Mouse (Mus musculus) cerebellum, adult 2 months (tissue): ENCODE results near the gene Stard3. TPM values are rescaled to one million over a fixed set of nuclear protein-coding genes. Genes with fewer than 3 reads are reported as not detected.

Experiments used
- DNase-seq, 2 experiments: peaks; one replicate each; pipeline ENCODE4 v3.0.0; 2021
- H3K27ac ChIP-seq: fragments of 200-500 bp; 2 replicates; pipeline ENCODE4 v1.5.1; 2012; ENCODE audit warnings: low read length, control low read depth, inconsistent platforms; ENCODE audit not compliant: insufficient read depth
- H3K27me3 ChIP-seq: fragments of 200-500 bp; 2 replicates; pipeline ENCODE4 v1.6.1; 2012; ENCODE audit warnings: inconsistent platforms, mild to moderate bottlenecking, low read length, moderate library complexity; ENCODE audit not compliant: control insufficient read depth, insufficient read depth
- H3K4me1 ChIP-seq: fragments of 200-500 bp; 2 replicates; pipeline ENCODE4 v1.6.1; 2011; ENCODE audit warnings: low read length; ENCODE audit not compliant: control insufficient read depth, insufficient read depth
- H3K4me3 ChIP-seq: fragments of 200-500 bp; replicated peaks from 2 replicates; pipeline ENCODE3; 2011; ENCODE audit warnings: mild to moderate bottlenecking, low read depth, low read length, control low read depth; ENCODE audit not compliant: insufficient read depth
- CTCF ChIP-seq: fragments of 200-500 bp; IDR thresholded peaks from 2 replicates; pipeline ENCODE4 v1.5.1; 2011; ENCODE audit warnings: low read depth, mild to moderate bottlenecking, control low read depth, low read length, moderate library complexity, borderline replicate concordance; ENCODE audit not compliant: insufficient read depth
- POLR2A ChIP-seq: fragments of 200-500 bp; IDR thresholded peaks from 2 replicates; pipeline ENCODE4 v1.6.1; 2011; ENCODE audit warnings: low read length, control low read depth, borderline replicate concordance; ENCODE audit not compliant: insufficient read depth
- WGBS: fragments of 180-500 bp; shearing (Covaris S2); methylation state at CpG from one replicate; pipeline ENCODE4 v1.1.7; 2018; 5-methylcytosine and 5-hydroxymethylcytosine counted together
- polyA plus RNA-seq: library from polyadenylated mRNA; depleted of rRNA; stranded (reverse); fragments of >200 nt; gene quantifications from 2 replicates; pipeline ENCODE4 v1.2.3, GENCODE M21; 2012

Gene Stard3
- polyA plus RNA-seq, 1 experiment, result 53.5 TPM

GRCm38 (mm10) chr11:98320806-98321676, 37.1 kb upstream of the Stard3 start:
- DNase-seq, result peak; percentile 61 to 73
- H3K4me1 ChIP-seq, result peaks cover 34% of the 10 kb centered on the region
- no peaks in the 10 kb centered on the region for H3K27me3 ChIP-seq
- TF ChIP-seq POLR2A (no peak), CTCF (no peak)
- peak overlapping the region; percentile 63 for H3K27ac ChIP-seq
- whole genome bisulfite sequencing, result 9% methylated on average over 30 of the region's 30 CpGs
- peak overlapping the region; percentile 52 for H3K4me3 ChIP-seq

DNA sequence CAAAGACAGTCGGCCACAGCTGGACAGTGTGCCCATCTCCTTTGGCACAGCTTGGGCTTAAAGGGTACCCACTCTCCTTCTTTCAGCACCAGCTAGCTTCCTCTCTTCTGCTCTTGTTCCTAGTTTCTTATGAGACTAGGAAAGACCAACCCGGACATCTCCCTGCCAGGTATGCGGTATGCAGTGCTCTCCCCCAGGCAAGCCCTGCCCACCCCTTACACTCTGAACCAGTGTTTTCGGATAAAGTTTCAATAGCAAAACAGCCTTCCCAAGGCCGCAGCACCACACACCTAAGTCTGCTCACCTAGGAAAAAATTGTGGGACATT, 36.5 kb upstream of the Stard3 start:
- WGBS, result 51% methylated on average over 5 of the region's 5 CpGs
- DNase-seq, result no peak
- no peak overlapping the region for H3K4me3 ChIP-seq
- H3K27me3 ChIP-seq, result no peaks in the 10 kb centered on the region
- H3K4me1 ChIP-seq, result peaks cover 34% of the 10 kb centered on the region
- H3K27ac ChIP-seq, result 0 out of 2 replicates have a peak overlapping the region, but pooled peaks have one; percentile 63
- TF ChIP-seq CTCF (no peak), POLR2A (no peak)

- Histone ChIP-seq H3K4me1 (peaks cover 34% of the 10 kb centered on the region), H3K4me3 (no peak overlapping the region), H3K27ac (no peak overlapping the region), H3K27me3 (no peaks in the 10 kb centered on the region)
- no peak for TF ChIP-seq CTCF
- no peak for TF ChIP-seq POLR2A
- peak in 1 of 2 experiments; percentile 40 for DNase-seq
- WGBS, result 42% methylated on average over 1 of the region's 1 CpGs
These were observed 36.0 kb upstream of the Stard3 start for GRCm38 (mm10) chr11:98322159-98322558.

DNA sequence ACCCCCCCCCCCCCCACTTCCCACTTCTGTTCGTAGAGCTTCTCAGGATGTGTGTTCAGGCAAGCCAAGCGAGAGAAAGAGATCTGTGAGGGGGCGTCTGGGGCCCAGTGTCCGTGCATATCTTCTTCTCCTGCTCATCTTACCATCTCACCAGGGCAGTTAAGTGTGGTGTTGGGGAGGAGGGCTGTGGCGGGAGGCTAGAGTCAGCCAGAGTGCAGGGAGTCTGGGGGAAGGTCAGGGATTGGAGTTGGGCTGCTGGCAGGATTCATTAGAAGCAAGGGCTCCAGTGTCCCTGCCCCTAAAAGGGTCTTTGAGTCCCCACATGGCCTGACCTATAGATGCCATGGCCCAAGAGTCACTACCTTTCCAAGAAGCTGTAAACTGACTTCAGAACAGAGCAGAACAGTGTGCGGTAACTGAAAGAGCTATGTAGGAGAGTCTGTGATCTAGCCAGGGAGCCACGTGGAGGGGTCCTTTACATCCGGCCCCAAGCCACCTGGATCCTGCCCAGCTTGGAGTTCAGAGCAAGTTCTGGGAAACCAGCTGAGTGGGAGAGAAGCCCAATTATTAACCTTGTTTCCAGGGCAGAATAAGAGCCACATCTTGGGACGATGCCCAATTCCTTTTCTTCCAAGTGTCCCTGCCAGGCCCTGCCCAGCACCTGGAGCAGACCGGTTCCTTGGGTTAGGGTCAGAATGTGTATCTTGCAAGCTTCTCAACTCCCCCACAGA, 34.9 kb upstream of the Stard3 start:
- Histone ChIP-seq H3K4me3 (no peak overlapping the region), H3K27ac (0 out of 2 replicates have a peak overlapping the region, but pooled peaks have one; percentile 1), H3K27me3 (no peaks in the 10 kb centered on the region), H3K4me1 (peaks cover 29% of the 10 kb centered on the region)
- TF ChIP-seq POLR2A (no peak), CTCF (no peak)
- peak; percentile 49 to 53 for DNase-seq
- WGBS, result 24% methylated on average over 10 of the region's 10 CpGs

DNA sequence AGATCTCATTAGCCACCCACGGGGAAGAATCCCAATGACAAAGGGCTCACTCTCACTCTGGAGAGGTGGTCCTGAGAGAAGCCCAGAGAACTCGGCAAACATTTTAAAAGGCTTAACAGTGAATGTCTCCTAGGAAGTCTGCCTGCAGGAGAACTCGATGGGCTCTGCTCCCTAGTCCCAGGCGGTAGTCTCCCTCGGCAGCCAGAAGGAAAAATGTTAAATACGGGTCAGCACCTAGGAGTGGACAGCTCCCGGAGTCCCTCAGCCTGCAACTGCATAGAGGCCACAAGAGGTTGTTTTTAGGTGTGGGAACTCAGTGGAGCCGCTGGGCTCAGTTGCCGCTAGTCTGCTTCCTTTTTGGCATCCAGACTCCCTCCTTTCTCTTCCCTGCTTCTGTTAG, 34.2 kb upstream of the Stard3 start:
- TF ChIP-seq CTCF (no peak), POLR2A (no peak)
- Histone ChIP-seq H3K4me1 (peaks cover 23% of the 10 kb centered on the region), H3K27me3 (no peaks in the 10 kb centered on the region), H3K4me3 (peak overlapping the region; percentile 21), H3K27ac (0 out of 2 replicates have a peak overlapping the region, but pooled peaks have one; percentile 55)
- DNase-seq, result peak; percentile 34 to 58
- 8% methylated on average over 9 of the region's 9 CpGs for WGBS

DNA sequence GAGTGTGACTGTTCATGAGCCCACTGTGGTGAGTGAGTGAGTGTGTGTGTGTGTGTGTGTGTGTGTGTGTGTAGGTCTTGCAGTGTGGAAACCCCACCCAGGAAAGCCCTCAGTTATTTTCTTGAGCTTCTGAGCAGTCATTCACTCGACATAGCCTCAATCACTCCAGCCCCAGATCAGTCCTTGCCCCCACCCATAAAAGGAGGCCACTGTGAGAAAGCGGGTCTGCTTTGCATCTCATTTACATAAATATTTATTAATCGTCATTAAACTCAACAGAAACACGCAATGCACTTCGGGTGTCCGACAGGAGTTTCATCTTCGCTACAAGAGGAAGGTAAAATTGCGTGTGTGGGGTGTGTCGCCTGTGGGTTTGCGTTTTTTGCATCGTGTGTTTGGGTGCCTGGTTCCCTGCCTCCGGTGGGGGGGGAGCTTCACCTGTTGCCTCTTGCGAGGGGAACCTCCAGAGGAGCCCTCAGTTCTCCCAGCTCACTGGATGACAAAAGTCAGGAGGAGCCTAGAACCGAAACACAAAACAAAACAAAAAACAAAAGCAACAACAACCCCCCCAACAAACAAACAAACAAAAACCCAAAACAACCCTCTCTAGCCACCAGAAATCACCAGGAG, 32.9 kb upstream of the Stard3 start:
- Histone ChIP-seq H3K4me3 (peak overlapping the region; percentile 39), H3K4me1 (peaks cover 19% of the 10 kb centered on the region), H3K27ac (peak overlapping the region; percentile 33; the same call in 1 of the 2 replicates), H3K27me3 (no peaks in the 10 kb centered on the region)
- TF ChIP-seq CTCF (no peak), POLR2A (no peak)
- WGBS, result 24% methylated on average over 14 of the region's 14 CpGs
- peak; percentile 45 to 57 for DNase-seq

- Histone ChIP-seq H3K27me3 (no peaks in the 10 kb centered on the region), H3K4me3 (peak overlapping the region; percentile 32), H3K27ac (peak overlapping the region; percentile 33; the same call in 1 of the 2 replicates), H3K4me1 (peaks cover 24% of the 10 kb centered on the region)
- 3% methylated on average over 22 of the region's 22 CpGs for WGBS
- TF ChIP-seq CTCF (no peak), POLR2A (no peak)
- peak; percentile 53 to 63 for DNase-seq
These were observed 32.3 kb upstream of the Stard3 start for GRCm38 (mm10) chr11:98325821-98326218.

GRCm38 (mm10) chr11:98326741-98327135, 31.4 kb upstream of the Stard3 start:
- 2% methylated on average over 19 of the region's 19 CpGs for WGBS
- no peaks in the 10 kb centered on the region for H3K27me3 ChIP-seq
- DNase-seq, result no peak
- peak overlapping the region; percentile 93 for H3K4me3 ChIP-seq
- TF ChIP-seq CTCF (no peak), POLR2A (no peak)
- H3K4me1 ChIP-seq, result peaks cover 28% of the 10 kb centered on the region
- peak overlapping the region; percentile 99 for H3K27ac ChIP-seq
